Mouse (Mus musculus): ENCODE data around the gene Gnl1. TPM values are rescaled to one million over a fixed set of nuclear protein-coding genes. Genes with fewer than 3 reads are reported as not detected.
A peak's percentile ranks its signal among the peaks of the same experiment; 100 is the strongest.
"Not testable (repeated sequence)": the region's sequence is repeated elsewhere in the genome, so short reads cannot be mapped to it uniquely, and the experiment has no call there.

Gnl1 gene
- total and polyA plus RNA-seq, 3 experiments = 15.9 to 33.4 (median 24.3) TPM

DNA sequence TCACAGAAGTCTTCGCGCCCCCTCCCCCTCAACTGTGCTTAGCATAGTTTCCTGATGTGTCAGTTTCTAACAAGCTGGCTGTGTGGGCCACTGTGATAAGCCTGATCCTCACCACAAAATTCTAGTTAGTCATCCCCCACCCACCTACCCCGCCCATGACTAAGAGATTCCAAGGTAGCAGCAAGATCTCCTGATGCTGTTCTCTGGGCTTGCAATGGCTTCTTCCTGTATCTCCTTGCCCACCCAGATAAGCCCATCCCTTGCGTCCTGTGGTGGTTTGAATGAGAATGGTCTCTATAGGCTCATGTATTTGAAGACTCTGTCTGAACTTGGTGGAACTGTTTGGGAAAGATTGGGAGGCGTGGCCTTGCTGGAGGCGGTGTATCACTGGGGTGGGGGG, 22.3 kb downstream of the Gnl1 start:
- H3K27ac ChIP-seq (ENCODE audit: insufficient read depth, low read depth) = peak overlapping the region; percentile 61
- H3K9me3 ChIP-seq (replicated peaks; ENCODE audit: low read length) = peaks cover 31% of the 10 kb centered on the region
- no peaks in the 10 kb centered on the region for H3K27me3 ChIP-seq (replicated peaks)
- peaks cover 18 to 40% of the 10 kb centered on the region in 2 experiments for H3K36me3 ChIP-seq (replicated peaks in 1 of 2; ENCODE audit: control insufficient read depth in 1 of 2, insufficient read depth in 1 of 2, low read length in 1 of 2)
- no peak for TF ChIP-seq CHD2 (IDR thresholded peaks at IDR 0.05; ENCODE audit: low read length)
- TF ChIP-seq ETS1 (conservative IDR thresholded peaks at IDR 0.05; ENCODE audit: low read depth, low read length) = peak; percentile 37; the same call in 1 of the 2 replicates
- peak; percentile 74 for DNase-seq (ENCODE audit: extremely low read depth)
- H3K4me2 ChIP-seq (ENCODE audit: insufficient read depth, low read depth, poor library complexity, severe bottlenecking) = no peak overlapping the region
- H3K79me2 ChIP-seq (replicated peaks; ENCODE audit: control insufficient read depth, extremely low read depth, insufficient read depth, poor library complexity, severe bottlenecking) = peaks cover 49% of the 10 kb centered on the region
- H3K4me3 ChIP-seq (replicated peaks in 1 of 3; ENCODE audit: low read depth in 2 of 3, low read length in 2 of 3, poor library complexity in 1 of 3) = no peak overlapping the region
- dilution Hi-C loops (cut with MboI; ENCODE audit: extremely low pct_ligation_motif_present, extremely low pct_unique_long_range_greater_than_20kb, low sequenced_read_pairs) = no loop called here
- H3K9ac ChIP-seq (ENCODE audit: insufficient read depth, low read depth) = no peak overlapping the region
- in situ Hi-C loops (cut with MboI; ENCODE audit: low pct_ligation_motif_present, low pct_unique_long_range_greater_than_20kb, low sequenced_read_pairs) = no loop called here
- H3K4me1 ChIP-seq (ENCODE audit: control insufficient read depth in 1 of 2, insufficient read depth in 2 of 2) = peaks cover 3 to 33% of the 10 kb centered on the region in 2 experiments; a peak in 2 of 4 replicates

DNA sequence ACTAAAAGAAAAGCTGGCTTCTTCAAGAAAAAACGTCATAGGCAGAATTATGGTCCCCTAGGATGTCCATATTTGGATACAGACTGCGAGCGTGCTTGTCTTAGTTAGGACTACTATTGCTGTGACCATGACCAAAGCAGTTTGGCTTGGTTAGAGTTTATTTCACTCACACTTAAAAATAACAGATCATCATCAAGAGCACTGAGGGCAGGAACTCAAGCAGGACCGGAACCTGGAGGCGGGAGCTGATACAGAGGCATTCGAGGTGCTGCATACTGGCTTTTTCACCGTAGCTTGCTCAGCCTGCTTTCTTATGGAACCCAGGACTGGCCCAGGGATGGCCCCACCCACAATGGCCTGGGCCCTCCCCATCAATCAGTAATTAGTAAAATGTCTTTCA, 23.7 kb downstream of the Gnl1 start:
- dilution Hi-C loops (cut with MboI; ENCODE audit: extremely low pct_ligation_motif_present, extremely low pct_unique_long_range_greater_than_20kb, low sequenced_read_pairs) = no loop called here
- in situ Hi-C loops (cut with MboI; ENCODE audit: low pct_ligation_motif_present, low pct_unique_long_range_greater_than_20kb, low sequenced_read_pairs) = no loop called here
- Histone ChIP-seq H3K4me1 (ENCODE audit: control insufficient read depth in 1 of 2, insufficient read depth in 2 of 2) (peaks cover 3 to 33% of the 10 kb centered on the region in 2 experiments; a peak in 2 of 4 replicates), H3K27ac (ENCODE audit: insufficient read depth, low read depth) (no peak overlapping the region), H3K9me3 (replicated peaks; ENCODE audit: low read length) (peaks cover 31% of the 10 kb centered on the region), H3K4me2 (ENCODE audit: insufficient read depth, low read depth, poor library complexity, severe bottlenecking) (no peak overlapping the region), H3K9ac (ENCODE audit: insufficient read depth, low read depth) (no peak overlapping the region), H3K79me2 (replicated peaks; ENCODE audit: control insufficient read depth, extremely low read depth, insufficient read depth, poor library complexity, severe bottlenecking) (peaks cover 46% of the 10 kb centered on the region), H3K4me3 (replicated peaks in 1 of 3; ENCODE audit: low read depth in 2 of 3, low read length in 2 of 3, poor library complexity in 1 of 3) (no peak overlapping the region), H3K36me3 (replicated peaks in 1 of 2; ENCODE audit: control insufficient read depth in 1 of 2, insufficient read depth in 1 of 2, low read length in 1 of 2) (peaks cover 18 to 40% of the 10 kb centered on the region in 2 experiments), H3K27me3 (replicated peaks) (no peaks in the 10 kb centered on the region)
- DNase-seq (ENCODE audit: extremely low read depth) = no peak
- no peak for TF ChIP-seq RAD21 (IDR thresholded peaks at IDR 0.05; ENCODE audit: low read depth, low read length)
- TF ChIP-seq MAFK (IDR thresholded peaks at IDR 0.05; ENCODE audit: insufficient replicate concordance, low read length) = no peak
- TF ChIP-seq GABPA (IDR thresholded peaks at IDR 0.05; ENCODE audit: insufficient replicate concordance, low read depth, low read length) = no peak
- no peak for TF ChIP-seq CHD1 (IDR thresholded peaks at IDR 0.05; ENCODE audit: low read depth, low read length)
- TF ChIP-seq SMC3 (IDR thresholded peaks at IDR 0.05; ENCODE audit: low read depth, low read length) = no peak
- TF ChIP-seq HCFC1 (IDR thresholded peaks at IDR 0.05; ENCODE audit: low read depth, low read length) = no peak
- no peak for TF ChIP-seq ETS1 (conservative IDR thresholded peaks at IDR 0.05; ENCODE audit: low read depth, low read length)
- TF ChIP-seq ZNF384 (IDR thresholded peaks at IDR 0.05; ENCODE audit: low read depth, low read length) = no peak
- TF ChIP-seq TBP (conservative IDR thresholded peaks at IDR 0.05; ENCODE audit: low read depth, low read length) = no peak
- no peak for TF ChIP-seq IRF4 (IDR thresholded peaks at IDR 0.05; ENCODE audit: low read depth, low read length)
- TF ChIP-seq TCF12 (IDR thresholded peaks at IDR 0.05; ENCODE audit: low read depth, low read length) = no peak
- no peak for TF ChIP-seq JUN (IDR thresholded peaks at IDR 0.05; ENCODE audit: insufficient read depth, low read depth, low read length)
- TF ChIP-seq SIN3A (IDR thresholded peaks at IDR 0.05; ENCODE audit: low read length) = no peak
- no peak for TF ChIP-seq POLR2AphosphoS2 (IDR thresholded peaks at IDR 0.05; ENCODE audit: low read depth, low read length)
- TF ChIP-seq UBTF (IDR thresholded peaks at IDR 0.05; ENCODE audit: low read depth, low read length) = no peak
- TF ChIP-seq JUND (conservative IDR thresholded peaks at IDR 0.05; ENCODE audit: low read depth, low read length) = no peak
- TF ChIP-seq BHLHE40 (IDR thresholded peaks at IDR 0.05; ENCODE audit: low read depth, low read length) = no peak
- no peak for TF ChIP-seq RCOR1 (conservative IDR thresholded peaks at IDR 0.05; ENCODE audit: low read depth, low read length)
- no peak for TF ChIP-seq USF1 (IDR thresholded peaks at IDR 0.05; ENCODE audit: low read depth, low read length)

DNA sequence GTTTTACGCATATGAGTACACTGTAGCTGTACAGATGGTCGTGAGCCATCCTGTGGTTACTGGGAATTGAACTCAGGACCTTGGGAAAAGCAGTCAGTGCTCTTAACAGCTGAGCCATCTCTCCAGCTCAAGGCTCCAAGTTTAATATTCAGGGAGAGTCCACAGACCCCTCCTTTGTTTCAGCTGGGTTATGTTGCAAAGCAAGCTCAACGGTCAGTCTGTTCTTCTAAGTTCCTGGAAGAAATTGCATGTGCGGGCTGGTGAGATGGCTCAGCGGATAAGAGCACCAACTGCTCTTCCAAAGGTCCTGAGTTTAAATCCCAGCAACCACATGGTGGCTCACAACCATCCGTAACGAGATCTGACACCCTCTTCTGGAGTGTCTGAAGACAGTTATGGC, 24.8 kb downstream of the Gnl1 start:
- Histone ChIP-seq H3K4me1 (ENCODE audit: control insufficient read depth in 1 of 2, insufficient read depth in 2 of 2) (peaks cover 3 to 33% of the 10 kb centered on the region in 2 experiments; a peak in 2 of 4 replicates), H3K9me3 (replicated peaks; ENCODE audit: low read length) (peaks cover 31% of the 10 kb centered on the region), H3K79me2 (replicated peaks; ENCODE audit: control insufficient read depth, extremely low read depth, insufficient read depth, poor library complexity, severe bottlenecking) (peaks cover 46% of the 10 kb centered on the region), H3K36me3 (replicated peaks in 1 of 2; ENCODE audit: control insufficient read depth in 1 of 2, insufficient read depth in 1 of 2, low read length in 1 of 2) (peaks cover 18 to 40% of the 10 kb centered on the region in 2 experiments)
- DNase-seq (ENCODE audit: extremely low read depth); H3K4me3 ChIP-seq (replicated peaks in 1 of 3; ENCODE audit: low read depth in 2 of 3, low read length in 2 of 3, poor library complexity in 1 of 3); in situ Hi-C loops (cut with MboI; ENCODE audit: low pct_ligation_motif_present, low pct_unique_long_range_greater_than_20kb, low sequenced_read_pairs); H3K27me3 ChIP-seq (replicated peaks); H3K4me2 ChIP-seq (ENCODE audit: insufficient read depth, low read depth, poor library complexity, severe bottlenecking); H3K27ac ChIP-seq (ENCODE audit: insufficient read depth, low read depth); H3K9ac ChIP-seq (ENCODE audit: insufficient read depth, low read depth); dilution Hi-C loops (cut with MboI; ENCODE audit: extremely low pct_ligation_motif_present, extremely low pct_unique_long_range_greater_than_20kb, low sequenced_read_pairs): not testable (repeated sequence)
